Mouse (Mus musculus): ENCODE results near the gene Tns1. TPM values are rescaled to one million over a fixed set of nuclear protein-coding genes. Genes with fewer than 3 reads are reported as not detected.

The Tns1 gene
- total and polyA plus RNA-seq, 3 experiments: 0.11 TPM; not detected in 2

DNA sequence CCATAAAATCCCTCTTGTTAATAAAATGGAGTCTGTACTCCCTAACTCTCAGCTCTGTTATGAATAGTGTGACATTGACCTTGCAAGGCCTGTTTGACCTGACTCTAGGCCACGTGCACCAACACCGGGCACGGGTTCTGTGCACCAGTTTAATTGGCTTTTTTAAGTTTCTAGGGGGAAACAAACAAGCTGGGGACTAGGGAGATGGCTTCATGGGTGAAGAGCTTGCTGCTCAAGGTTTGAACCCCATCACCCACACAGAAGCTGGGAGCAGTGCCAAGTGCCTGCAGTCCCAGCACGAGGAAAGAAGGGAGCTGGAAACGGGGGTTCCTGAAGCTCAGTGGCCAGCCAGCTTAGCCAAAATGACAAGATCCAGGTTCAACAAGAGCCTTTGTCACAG, 192.4 kb downstream of the Tns1 start:
- Histone ChIP-seq H3K9me3 (replicated peaks; ENCODE audit: insufficient read depth, low read length) (no peaks in the 10 kb centered on the region), H3K27me3 (ENCODE audit: control insufficient read depth in 1 of 2, insufficient read depth in 2 of 2, low read length in 2 of 2) (no peaks in the 10 kb centered on the region), H3K36me3 (ENCODE audit: control insufficient read depth in 1 of 2, insufficient read depth in 2 of 2, low read length in 2 of 2) (no peaks in the 10 kb centered on the region), H3K9ac (ENCODE audit: control insufficient read depth, low read depth, low read length, poor library complexity, severe bottlenecking) (no peak overlapping the region), H3K79me2 (ENCODE audit: control insufficient read depth, insufficient read depth, low read length, poor library complexity) (no peaks in the 10 kb centered on the region), H3K4me3 (ENCODE audit: control insufficient read depth in 1 of 2, insufficient read depth in 1 of 2, low read depth in 2 of 2, low read length in 2 of 2) (no peak overlapping the region), H3K27ac (ENCODE audit: control insufficient read depth, low read depth, low read length) (no peak overlapping the region), H3K4me1 (ENCODE audit: control insufficient read depth in 1 of 2, insufficient read depth in 2 of 2, low read length in 2 of 2) (no peaks in the 10 kb centered on the region)
- no peak for DNase-seq (ENCODE audit: low read depth, low spot score)
- no peak for TF ChIP-seq MAFK (IDR thresholded peaks at IDR 0.05; ENCODE audit: borderline replicate concordance, low read depth, low read length)
- no peak for TF ChIP-seq HCFC1 (IDR thresholded peaks at IDR 0.05; ENCODE audit: low read depth, low read length)
- TF ChIP-seq TAL1 (IDR thresholded peaks at IDR 0.05; ENCODE audit: low read length): no peak
- TF ChIP-seq TCF12 (IDR thresholded peaks at IDR 0.05; ENCODE audit: low read depth, low read length): no peak
- no peak for TF ChIP-seq SMC3 (IDR thresholded peaks at IDR 0.05; ENCODE audit: low read depth, low read length)
- TF ChIP-seq CHD2 (IDR thresholded peaks at IDR 0.05; ENCODE audit: low read length): no peak
- no peak for TF ChIP-seq GABPA (IDR thresholded peaks at IDR 0.05; ENCODE audit: low read depth, low read length)
- TF ChIP-seq MEF2A (IDR thresholded peaks at IDR 0.05; ENCODE audit: extremely low read depth, insufficient replicate concordance, low read depth, low read length, poor library complexity, severe bottlenecking): no peak
- no peak for TF ChIP-seq USF1 (IDR thresholded peaks at IDR 0.05; ENCODE audit: low read depth, low read length)
- no peak for TF ChIP-seq MAZ (IDR thresholded peaks at IDR 0.05; ENCODE audit: low read depth, low read length)
- TF ChIP-seq POLR2AphosphoS5 (IDR thresholded peaks at IDR 0.05; ENCODE audit: borderline replicate concordance, low read depth, low read length): no peak
- TF ChIP-seq ZNF384 (IDR thresholded peaks at IDR 0.05; ENCODE audit: low read depth, low read length): no peak
- TF ChIP-seq MYC (IDR thresholded peaks at IDR 0.05; ENCODE audit: low read depth, low read length): no peak
- TF ChIP-seq USF2 (IDR thresholded peaks at IDR 0.05; ENCODE audit: borderline replicate concordance in 1 of 2, insufficient read depth in 1 of 2, low read depth in 1 of 2, low read length in 2 of 2): no peak
- TF ChIP-seq CTCF (IDR thresholded peaks at IDR 0.05 in 2 of 3, conservative IDR thresholded peaks at IDR 0.05 in 1 of 3; ENCODE audit: control insufficient read depth in 1 of 3, insufficient read depth in 1 of 3, low read depth in 2 of 3, low read length in 3 of 3, poor library complexity in 1 of 3, severe bottlenecking in 1 of 3): no peak
- no peak for TF ChIP-seq ZC3H11A (IDR thresholded peaks at IDR 0.05; ENCODE audit: low read depth, low read length)
- no peak for TF ChIP-seq JUND (IDR thresholded peaks at IDR 0.05; ENCODE audit: low read depth, low read length)

- no peak overlapping the region for H3K27ac ChIP-seq (ENCODE audit: control insufficient read depth, low read depth, low read length)
- H3K4me3 ChIP-seq (ENCODE audit: control insufficient read depth in 1 of 2, insufficient read depth in 1 of 2, low read depth in 2 of 2, low read length in 2 of 2): no peak overlapping the region
- H3K9me3 ChIP-seq (replicated peaks; ENCODE audit: insufficient read depth, low read length): no peaks in the 10 kb centered on the region
- H3K79me2 ChIP-seq (ENCODE audit: control insufficient read depth, insufficient read depth, low read length, poor library complexity): no peaks in the 10 kb centered on the region
- no peaks in the 10 kb centered on the region for H3K36me3 ChIP-seq (ENCODE audit: control insufficient read depth in 1 of 2, insufficient read depth in 2 of 2, low read length in 2 of 2)
- no peaks in the 10 kb centered on the region for H3K27me3 ChIP-seq (ENCODE audit: control insufficient read depth in 1 of 2, insufficient read depth in 2 of 2, low read length in 2 of 2)
- H3K9ac ChIP-seq (ENCODE audit: control insufficient read depth, low read depth, low read length, poor library complexity, severe bottlenecking): no peak overlapping the region
- no peak for TF ChIP-seq MAFK (IDR thresholded peaks at IDR 0.05; ENCODE audit: borderline replicate concordance, low read depth, low read length)
- no peak for TF ChIP-seq MAZ (IDR thresholded peaks at IDR 0.05; ENCODE audit: low read depth, low read length)
- no peak for TF ChIP-seq BHLHE40 (IDR thresholded peaks at IDR 0.05; ENCODE audit: borderline replicate concordance, low read depth, low read length)
- no peak for TF ChIP-seq ZNF384 (IDR thresholded peaks at IDR 0.05; ENCODE audit: low read depth, low read length)
- TF ChIP-seq CHD1 (IDR thresholded peaks at IDR 0.05; ENCODE audit: low read depth, low read length): no peak
- TF ChIP-seq CTCF (IDR thresholded peaks at IDR 0.05 in 2 of 3, conservative IDR thresholded peaks at IDR 0.05 in 1 of 3; ENCODE audit: control insufficient read depth in 1 of 3, insufficient read depth in 1 of 3, low read depth in 2 of 3, low read length in 3 of 3, poor library complexity in 1 of 3, severe bottlenecking in 1 of 3): no peak
- TF ChIP-seq MYC (IDR thresholded peaks at IDR 0.05; ENCODE audit: low read depth, low read length): no peak
- no peak for TF ChIP-seq TAL1 (IDR thresholded peaks at IDR 0.05; ENCODE audit: low read length)
- no peak for TF ChIP-seq MXI1 (IDR thresholded peaks at IDR 0.05; ENCODE audit: low read depth, low read length)
- TF ChIP-seq SMC3 (IDR thresholded peaks at IDR 0.05; ENCODE audit: low read depth, low read length): no peak
- TF ChIP-seq ZKSCAN1 (IDR thresholded peaks at IDR 0.05; ENCODE audit: low read depth, low read length): no peak
- TF ChIP-seq NRF1 (IDR thresholded peaks at IDR 0.05; ENCODE audit: insufficient read depth, low read depth, low read length, poor library complexity, severe bottlenecking): no peak
- no peak for TF ChIP-seq UBTF (IDR thresholded peaks at IDR 0.05; ENCODE audit: borderline replicate concordance, insufficient read depth, low read depth, low read length)
- TF ChIP-seq POLR2AphosphoS2 (IDR thresholded peaks at IDR 0.05; ENCODE audit: low read length): no peak
- no peaks in the 10 kb centered on the region for H3K4me1 ChIP-seq (ENCODE audit: control insufficient read depth in 1 of 2, insufficient read depth in 2 of 2, low read length in 2 of 2)
- DNase-seq (ENCODE audit: low read depth, low spot score): no peak
These were observed 193.7 kb downstream of the Tns1 start for GRCm38 (mm10) chr1:73930411-73931134.
